Mouse (Mus musculus) cortical plate, adult 2 months (tissue): ENCODE data around the gene Fgd6.

Source experiments
- CTCF ChIP-seq: fragments of 200-500 bp; IDR thresholded peaks from 2 replicates; pipeline ENCODE4 v1.5.1; 2011; ENCODE audit warnings: mild to moderate bottlenecking, control low read depth, low read length; ENCODE audit not compliant: insufficient read depth; ENCODE audit errors: extremely low read depth
- POLR2A ChIP-seq: fragments of 200-500 bp; IDR thresholded peaks from 2 replicates; pipeline ENCODE4 v1.6.1; 2011; ENCODE audit warnings: mild to moderate bottlenecking, low read length, control low read depth; ENCODE audit not compliant: insufficient read depth; ENCODE audit errors: extremely low read depth

DNA sequence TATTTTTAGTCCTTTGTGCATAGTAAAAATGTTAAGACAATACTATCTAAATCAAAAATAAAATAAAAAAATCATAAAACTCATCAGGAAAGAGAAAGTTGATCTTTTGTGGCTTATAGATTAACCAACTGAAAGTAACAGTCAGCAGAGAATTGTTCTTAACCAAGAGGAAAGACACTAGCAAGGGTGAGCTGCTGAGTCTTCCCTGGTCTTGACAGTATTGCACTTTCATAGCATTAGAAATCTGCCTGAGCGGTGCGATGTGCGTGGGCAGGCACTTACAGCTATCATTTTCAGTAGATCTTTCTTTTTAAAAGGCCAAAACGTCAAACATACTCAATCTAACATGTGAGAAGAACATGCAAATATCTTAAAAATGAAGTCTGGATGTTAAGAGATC is 14.7 kb upstream of the Fgd6 start:
- TF ChIP-seq CTCF (no peak), POLR2A (no peak)
